Mouse (Mus musculus) lung, postnatal 14 days (tissue): ENCODE data around the gene Palld.
A peak's percentile ranks its signal among the peaks of the same experiment; 100 is the strongest.

ENCODE experiments used
- DNase-seq: peaks from one replicate; pipeline ENCODE4 v3.0.0; 2021

Palld gene

DNA sequence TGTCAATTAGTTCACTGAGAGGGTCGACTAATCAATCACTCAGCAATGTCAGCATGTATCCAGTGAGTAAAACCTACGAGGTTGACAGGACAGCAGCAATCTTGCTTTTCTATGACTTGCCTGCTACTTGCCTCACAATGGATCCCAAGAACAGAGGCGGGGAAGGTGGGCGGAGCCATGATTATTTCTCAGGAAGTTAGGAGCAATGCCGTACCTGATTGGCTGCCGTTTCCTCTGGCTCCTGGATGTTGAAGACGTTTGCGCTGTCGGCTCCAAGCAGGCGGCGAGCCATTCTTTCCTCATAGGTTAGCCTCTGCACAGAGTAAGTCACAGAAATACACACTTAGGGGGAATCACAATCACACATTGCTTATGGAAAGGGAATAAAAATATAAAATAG lies 367.0 kb downstream of the Palld start:
- DNase-seq: no peak

DNA sequence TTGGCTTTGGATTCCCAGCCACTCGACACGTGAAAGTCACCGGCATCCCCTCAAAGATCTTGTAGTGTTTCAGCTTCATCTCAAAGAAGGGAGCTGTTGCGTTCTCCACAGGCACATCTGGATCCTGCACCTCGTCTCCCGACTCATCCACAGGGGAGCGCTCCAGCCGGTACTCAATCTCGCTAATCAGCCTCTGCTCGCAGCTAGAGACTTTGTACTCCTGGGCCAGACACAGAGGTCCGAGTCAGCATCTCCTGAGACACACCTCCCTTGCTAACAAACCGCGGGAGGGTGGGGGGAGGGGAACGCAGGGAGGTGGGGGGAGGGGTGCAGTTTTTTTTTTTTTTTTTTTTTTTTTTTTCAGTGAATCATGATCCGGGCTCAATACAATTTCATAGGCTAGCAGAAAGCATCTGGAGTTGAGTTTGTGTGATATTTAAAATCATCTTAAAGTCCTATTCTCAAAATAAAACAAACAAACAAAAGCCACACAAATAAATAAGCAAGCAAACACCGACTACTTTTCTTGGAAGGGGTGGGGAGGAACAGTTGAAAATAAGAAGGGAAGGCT lies 369.0 kb downstream of the Palld start:
- no peak for DNase-seq

DNA sequence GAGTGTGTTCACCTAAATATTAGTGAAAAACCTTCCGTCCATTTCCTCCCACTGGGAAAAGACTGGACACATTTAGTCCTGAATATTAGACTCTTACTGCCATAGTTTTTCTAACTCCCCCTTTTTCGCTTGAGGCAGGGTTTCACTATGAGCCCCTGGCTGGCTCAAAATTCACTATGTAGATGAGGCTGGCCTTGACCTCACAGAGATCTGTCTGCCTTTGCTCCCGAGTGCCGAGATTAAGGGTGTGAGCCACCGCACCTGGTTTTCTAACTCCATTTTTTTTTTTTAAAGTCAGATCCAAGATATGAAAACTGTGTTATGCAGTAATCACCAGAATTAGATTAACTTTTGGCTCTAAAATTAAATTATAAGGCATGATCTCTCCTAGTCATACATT lies 369.7 kb downstream of the Palld start:
- DNase-seq: no peak

DNA sequence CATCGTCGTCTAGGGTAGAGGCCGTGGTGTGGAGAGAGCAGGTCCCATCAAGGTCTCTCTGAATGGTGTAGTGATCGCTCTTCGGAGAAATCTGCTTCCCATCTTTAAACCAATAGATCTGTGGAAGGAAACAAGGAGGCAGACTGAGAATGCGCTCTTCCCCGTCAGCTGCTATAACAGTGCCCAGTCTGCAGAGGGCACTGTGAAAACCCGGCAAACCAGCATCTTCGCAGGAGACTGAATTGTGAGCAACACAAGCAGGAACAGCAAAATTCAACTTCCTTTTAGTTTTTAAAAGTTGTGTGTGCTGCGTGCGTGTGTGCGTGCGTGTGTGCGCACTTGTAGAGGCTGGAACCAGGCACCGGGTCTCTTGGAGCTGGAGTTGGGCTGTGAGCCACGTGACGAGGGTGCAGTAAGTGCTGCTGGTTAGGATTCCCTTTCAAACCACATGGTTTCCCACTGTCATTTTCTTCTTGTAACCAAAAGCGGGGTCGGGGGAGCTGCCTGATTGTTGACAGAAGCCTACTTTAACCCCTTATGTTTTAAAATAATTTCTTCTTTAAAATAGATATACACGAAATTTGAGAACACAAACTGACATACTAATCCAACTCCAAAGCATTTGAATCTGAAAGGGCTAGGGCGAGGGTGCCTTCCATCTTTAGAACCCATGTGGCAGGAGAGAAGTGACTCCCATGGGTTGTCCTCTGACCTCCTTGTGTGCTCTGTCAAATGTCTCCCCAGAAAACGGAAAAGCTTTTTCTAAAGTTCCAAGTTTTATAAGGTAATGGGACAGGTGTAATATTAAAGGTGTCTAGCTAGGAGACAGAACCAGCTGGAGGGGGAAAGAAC lies 370.3 kb downstream of the Palld start:
- DNase-seq: no peak

DNA sequence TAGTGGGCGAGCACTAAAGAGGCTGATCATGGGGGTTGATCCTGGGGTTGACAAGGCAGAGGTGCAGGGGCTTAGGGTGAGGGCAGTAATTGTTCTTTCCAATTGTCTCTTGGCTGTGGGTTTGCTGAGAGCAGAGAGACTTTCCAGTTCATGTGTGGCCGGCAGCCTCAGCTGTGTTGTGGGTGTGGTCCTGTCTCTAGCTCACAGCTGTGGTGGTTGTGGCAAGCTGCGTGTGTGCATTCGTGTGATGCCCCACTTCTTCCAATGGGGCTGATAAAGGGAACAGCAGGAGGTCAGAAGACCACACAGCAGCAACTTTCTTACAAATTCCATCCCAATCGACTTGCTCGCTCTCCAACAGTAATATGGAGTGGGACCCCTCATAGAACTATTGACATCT lies 373.8 kb downstream of the Palld start:
- no peak for DNase-seq

DNA sequence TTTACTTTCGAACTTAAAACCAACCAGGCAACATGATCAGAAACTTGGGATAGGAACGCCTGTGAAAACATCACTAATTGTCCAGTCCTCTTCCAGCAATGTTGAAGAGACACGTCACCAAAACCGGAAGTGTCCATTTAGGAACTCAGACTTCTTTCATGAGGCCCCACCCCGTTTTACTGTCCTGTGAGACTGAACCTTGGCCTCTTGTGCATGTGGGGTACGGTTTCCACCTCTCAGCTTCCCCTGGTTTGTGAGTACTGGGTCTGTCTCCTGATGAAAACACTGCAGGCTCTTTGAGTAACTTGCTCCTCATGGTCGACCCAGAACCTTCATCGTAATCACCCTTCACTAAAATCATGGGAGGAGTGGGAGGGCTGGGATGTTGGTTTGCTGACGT lies 374.3 kb downstream of the Palld start:
- DNase-seq: no peak

DNA sequence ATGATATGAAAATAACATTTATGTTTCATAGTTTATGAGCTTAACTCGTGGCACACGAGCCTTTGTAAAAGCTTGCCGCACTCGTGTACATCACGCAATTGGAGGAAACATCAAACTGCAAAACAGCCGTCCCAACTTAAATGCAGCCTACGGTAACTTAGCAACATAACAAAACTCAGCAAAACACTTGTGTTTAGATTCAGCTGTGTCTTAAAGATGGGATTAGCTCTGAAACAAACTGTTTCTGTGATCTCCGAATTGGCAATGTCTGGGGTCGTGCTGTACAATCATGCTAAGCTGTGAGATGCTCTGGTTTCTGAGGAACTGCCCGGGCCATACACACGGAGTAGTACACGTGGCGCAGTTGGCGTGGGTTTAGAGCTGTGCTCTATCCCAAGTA lies 375.5 kb downstream of the Palld start:
- DNase-seq: no peak

DNA sequence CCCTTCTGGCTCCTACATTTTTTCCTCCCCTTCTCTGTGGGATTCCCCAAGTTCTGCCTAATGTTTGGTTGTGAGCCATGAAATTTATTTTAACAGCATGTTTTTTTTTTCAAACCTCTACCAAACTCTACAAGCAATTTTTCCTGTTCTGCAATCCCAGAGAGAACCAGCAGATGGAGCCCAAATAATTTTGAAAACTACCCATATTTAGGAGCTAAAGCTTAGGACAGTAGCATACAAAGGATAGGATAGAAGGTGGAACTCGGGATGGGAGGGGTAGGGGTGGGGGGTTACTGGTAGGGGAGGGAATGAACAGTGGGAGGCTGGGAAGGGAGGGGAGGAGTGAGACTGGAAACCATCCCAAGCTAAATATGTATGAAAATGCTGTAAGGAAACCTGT lies 380.4 kb downstream of the Palld start:
- DNase-seq: peak; percentile 39

DNA sequence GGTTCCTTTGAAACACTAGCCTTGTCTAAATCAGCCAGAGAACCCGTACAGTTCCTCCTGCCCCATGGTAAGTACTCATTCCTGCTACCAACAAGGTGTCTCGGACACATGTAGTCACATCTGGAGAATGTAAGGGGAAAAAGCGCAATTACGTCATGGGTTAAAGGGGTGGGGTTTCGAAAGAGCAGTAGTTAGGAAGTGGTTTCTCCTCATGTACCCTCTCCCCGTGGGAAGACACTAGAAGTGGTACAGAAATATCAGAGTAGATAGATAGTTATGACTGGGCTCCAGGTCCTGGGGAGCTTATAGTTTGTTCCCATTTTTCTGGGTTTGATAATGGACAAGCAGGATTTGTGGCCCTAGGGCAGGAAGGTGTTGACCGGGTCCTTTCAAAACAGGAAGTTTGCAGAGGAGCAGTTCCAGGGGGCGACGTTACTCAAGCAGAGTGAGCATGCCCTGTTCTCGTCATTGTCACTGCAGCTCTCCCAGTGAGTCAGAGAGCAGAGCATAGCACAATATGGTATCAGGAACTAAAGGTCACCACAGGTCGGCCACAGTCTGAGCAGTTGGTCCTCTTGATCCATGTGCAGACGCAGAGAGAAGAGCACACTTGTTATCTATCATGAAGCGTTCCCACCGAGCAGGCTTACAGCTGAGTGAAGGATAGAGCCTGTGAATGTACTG lies 384.8 kb downstream of the Palld start:
- DNase-seq: no peak

DNA sequence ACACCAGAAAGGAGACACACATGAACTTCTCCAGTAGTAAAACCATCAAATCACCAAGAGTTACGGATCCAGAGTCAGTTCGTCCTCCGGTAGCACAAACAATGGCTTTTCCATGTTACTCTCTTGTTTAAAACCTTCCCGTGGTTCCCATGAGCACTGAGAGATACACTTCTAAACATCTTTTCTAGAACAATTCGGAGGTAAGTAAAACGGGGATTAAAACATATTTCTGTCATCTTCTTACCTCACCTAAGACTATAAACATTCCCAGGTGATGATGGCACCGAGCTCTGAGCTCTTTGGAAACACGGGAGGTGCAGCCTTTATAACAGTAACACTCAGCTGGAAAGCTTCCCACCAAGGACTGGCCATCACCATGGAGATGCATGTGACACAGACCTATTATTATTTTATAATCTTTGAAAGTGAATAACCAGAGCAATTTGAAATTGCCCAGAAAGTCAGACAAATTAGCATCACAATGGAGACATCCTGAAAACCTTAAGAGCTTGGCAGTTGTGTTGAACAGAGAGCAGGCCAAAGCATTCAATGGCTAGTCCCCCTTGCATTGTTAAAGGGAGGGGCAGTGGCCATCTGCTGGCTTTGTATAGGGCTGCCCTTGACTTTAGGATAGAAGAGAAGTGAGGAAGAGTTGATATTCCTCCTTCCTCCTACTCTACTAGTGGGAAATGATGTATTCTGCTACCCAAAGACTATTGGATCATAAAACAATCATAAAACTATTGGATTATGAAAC lies 385.6 kb downstream of the Palld start:
- DNase-seq: no peak

DNA sequence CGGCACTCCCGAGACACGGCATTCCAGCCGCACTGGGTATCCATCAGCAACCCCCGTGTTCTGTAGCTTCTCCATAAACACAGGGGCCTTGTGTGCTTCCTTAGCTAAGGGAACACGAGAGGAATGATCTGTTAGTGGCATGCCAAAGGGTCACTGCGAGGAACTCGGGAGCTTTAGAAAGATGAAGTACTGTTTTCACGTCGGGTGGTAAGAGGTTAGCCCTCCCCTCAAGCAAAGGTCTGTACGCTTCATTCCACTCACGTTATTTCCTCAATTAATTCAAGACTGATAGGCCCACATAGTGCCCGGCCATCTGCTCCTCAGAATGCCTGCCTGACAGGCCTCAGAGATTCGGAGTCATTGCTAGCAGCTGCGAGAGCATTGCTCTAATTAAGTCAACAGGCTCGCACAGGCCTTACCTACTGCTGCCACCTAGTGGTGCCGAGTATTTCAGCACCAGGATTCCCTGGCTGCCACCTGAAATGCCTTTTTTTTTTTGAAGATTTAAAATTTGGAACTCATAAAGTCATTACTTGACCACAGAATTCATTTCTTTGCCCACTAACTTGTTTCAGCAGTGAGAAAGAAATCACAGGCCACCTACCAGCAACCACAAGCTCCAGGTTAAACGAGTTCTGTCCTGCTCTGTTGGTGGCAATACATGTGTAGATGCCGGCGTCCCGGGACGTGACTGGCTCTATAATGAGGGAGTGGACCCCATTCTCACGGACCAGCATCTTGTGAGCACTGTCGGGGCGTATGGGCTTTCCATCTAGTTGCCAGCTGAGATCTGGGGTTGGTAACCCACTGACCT lies 386.4 kb downstream of the Palld start:
- peak; percentile 82 for DNase-seq

DNA sequence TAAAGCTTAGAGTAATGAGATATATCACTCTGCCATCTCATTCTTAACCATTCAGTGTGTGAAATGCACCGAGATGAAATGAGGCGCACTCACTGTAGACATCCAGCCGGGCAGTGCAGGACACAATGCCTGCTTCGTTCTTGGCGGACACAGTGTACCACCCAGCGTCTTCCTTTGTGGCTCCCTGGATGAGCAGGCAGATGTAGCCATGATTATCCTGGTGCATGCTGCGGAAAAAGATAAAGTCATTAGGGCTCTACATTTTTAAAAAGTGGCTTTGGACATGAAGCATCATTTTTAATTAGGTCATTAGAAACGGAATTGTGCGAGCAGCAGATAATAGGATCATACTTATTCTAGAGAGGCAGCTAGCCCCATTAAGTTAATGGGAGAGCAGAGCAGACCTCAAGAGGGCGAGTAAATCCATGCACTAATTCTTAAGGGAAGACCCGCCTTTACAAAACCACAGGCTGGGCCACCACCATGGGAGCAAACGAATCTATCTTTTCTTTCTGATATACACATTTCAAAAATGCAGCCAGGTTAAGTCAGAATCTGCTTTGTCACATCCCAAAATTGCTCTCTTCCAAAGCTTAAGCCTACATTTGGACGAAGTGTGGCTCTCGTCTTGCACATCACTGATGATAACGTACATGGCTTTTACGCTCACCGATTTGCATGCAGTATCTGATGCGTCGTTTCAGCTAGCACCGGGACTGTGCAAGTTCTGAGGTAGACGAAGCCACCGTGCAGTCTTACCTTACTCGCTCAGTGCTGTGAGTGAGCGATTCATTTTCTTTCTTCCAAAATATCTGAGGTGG lies 387.2 kb downstream of the Palld start:
- DNase-seq: no peak

DNA sequence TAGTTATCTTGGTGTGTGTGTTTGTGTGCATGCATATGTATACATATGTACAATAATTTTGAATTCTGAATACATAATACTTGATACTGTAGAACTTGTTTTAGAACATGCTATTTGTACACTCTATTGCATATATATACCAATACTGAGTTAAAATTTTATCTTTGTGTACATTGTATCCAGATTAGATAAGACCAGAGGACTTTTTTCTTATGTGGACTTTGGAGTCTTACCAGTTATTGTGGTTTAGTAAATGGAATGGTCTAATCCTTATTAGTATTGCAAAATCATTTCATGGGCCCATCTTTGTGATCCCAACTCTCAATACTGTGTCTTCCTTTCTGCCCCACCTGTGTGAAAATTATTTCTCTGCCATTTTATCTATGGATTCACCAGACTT lies 400.2 kb downstream of the Palld start:
- no peak for DNase-seq

DNA sequence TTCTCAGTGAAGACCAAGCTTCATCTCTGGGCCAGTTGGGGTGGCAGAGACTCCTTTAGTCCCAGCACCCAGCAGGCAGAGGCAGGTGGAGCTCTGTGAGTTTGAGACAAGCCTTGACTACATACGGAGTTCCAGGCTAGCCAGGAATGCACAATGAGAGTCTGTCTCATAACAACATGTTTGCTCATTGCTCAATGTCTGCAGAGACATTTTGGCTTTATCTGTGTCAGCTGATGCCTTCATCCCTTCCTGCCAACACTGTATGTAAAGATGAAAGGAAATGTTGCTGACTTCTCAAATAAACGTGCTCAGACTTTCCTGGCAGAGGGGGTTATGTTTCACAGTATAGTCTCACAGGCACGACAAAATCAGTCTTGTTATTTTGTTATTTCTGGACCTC lies 401.6 kb downstream of the Palld start:
- no peak for DNase-seq

DNA sequence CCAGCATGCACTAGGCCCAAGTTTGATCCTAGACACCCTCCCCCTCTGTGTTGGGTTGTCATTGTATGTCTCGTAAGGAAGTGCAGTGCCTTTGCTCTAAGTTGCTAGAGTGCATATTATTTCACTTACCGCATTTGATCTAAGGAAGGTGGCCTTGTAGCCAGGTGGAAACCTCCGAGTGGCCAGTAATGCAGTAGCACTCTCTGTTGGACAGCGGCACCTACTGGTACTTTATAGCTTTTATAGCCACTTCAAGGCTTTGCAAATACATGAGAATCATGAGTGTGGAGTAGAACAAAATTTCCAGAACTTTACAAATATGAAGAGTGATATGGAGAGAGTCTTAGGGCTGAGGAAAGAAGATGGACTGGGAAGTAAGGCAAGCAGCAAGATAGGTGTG lies 403.5 kb downstream of the Palld start:
- peak; percentile 28 for DNase-seq

DNA sequence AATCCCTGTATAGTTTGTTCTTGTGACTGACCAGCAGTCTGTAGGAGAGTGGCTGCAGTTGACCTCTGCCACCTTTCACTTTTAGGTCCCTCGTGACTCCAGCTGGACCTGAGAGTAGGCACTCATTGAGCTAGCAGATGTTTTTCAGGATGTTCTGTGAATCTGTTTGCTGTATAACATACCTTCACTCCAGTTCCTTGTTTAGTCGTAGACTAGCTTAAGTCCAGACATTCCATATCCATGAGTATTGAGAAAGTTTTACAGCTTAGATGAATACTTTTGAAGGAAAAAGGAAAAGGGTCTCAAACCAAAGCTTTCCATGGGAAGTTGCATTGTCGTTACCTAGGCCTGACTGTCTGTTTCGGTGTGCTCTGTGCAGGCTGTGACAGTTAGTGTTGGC lies 405.4 kb downstream of the Palld start:
- DNase-seq: no peak

DNA sequence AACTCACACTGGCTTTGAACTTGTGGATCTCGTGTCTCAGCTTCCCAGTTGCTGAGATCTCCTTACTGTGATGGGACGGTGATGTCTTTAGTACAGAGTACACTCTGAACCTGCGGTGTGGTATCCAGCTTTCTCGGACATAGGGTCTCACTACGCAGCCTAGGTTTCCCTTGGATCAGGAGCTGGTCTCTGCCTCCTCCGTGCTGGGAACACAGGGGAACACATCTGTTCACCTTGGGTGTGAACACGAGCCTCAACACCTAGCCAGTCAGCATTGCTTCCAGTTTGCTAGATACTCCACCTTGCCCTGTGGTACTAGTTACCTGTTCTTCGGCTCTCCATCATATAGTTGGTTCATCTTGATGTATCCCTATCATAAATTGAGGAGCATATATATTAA lies 413.9 kb downstream of the Palld start:
- DNase-seq: no peak

DNA sequence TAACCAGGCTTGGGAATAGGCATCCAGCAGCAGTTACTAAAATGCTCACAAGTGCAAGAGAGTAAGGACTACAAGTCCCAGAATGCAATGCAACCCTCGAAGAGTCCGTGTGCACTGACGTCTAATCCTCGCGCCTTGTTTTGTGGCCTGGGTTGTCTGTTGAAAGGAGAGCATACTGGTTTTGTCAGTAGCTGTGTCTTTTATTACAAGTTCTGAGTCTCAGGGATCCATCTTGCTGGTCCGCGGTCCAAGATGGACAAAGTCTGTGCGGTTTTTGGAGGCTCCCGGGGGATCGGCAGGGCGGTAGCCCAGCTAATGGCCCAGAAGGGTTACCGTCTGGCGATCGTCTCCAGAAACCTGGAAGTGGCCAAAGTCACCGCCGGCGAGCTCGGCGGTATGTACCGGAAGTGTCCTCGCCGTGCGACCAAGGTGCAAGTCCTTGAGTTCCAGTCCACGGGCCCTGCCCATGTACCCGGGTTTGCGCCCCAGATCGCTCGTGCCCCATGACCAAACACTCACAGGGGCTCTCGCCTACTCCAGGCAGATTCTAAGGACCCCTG lies 414.8 kb downstream of the Palld start, which contains the start of gene Cbr4:
TSS of gene Cbr4 (plus strand) at position 138 of the 560 bp plus-strand sequence.
- peak; percentile 86 for DNase-seq

DNA sequence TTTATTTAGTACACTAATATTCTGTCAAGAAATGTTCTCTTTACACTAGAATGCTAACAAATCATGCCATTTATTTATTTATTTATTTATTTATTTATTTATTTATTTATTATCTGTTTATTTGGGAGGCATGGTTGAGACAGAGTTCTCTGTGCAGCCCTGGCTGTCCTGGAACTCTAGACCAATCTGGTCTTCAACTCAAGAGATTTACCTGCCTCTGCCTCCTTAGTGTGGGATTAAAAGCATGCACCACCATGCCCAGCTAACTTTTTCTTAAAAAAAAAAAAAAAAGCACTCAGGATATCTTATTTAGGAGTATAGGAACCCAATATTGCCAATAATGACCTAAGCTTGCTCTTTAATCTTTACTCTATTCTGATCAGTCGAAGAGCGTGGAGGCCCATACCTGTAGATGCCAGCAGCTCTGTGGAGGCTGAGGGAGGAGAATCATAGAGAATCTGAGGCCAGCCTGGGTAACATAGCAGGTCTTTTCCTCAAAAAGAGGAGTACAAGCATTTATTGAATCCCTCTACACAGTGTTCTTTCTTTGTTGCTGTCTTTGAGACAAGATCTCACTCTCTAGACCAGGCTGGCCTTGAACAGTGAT lies 415.5 kb downstream of the Palld start:
- no peak for DNase-seq

DNA sequence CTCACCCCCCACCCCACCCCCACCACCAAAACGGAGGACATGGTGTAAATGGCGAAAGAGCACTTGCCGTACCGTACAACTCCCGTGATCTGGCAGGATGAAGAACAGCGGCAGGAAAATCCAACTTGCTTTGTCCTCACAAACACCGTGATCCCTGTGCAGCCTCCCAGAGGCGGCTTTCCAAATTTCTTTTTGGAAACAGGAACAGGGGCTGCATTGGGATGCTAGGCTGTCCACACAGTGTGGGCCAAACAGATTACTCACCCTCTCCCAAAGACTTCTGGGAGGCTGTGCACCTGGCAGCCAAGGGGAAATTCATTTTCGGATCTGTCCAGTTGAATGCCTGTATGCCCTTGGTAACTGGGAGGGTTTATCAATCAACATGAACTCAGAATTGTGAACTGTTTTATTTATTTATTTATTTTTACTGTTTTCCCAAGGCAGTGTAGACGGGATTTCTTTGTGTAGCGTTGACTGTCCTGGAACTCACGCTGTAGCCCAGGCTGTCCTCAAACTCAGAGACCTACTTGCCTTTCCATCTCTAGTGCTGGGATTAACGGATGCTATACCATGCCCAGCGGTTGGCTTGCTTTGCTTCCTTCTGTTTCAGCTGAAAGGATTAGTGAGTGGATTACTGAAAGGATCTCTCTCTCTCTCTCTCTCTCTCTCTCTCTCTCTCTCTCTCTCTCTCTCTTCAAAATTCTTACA lies 422.1 kb downstream of the Palld start:
- no peak for DNase-seq
